Mouse (Mus musculus): ENCODE data around the gene Acsl1. TPM values are rescaled to one million over a fixed set of nuclear protein-coding genes. Genes with fewer than 3 reads are reported as not detected.

The Acsl1 gene
- polyA plus RNA-seq, 1 experiment from 2014 or later, result 6.7 TPM

- WGBS, result 59% methylated on average over 12 of the region's 12 CpGs
- Histone ChIP-seq H3K27me3 (ENCODE audit: control insufficient read depth, insufficient read depth, low read length) (no peaks in the 10 kb centered on the region), H3K4me1 (replicated peaks; ENCODE audit: control insufficient read depth, insufficient read depth, low read length) (no peaks in the 10 kb centered on the region), H3K4me3 (ENCODE audit: low read depth, low read length) (no peak overlapping the region), H3K9me3 (ENCODE audit: control insufficient read depth, low read length) (no peaks in the 10 kb centered on the region), H3K27ac (ENCODE audit: low read depth, low read length) (no peak overlapping the region), H3K4me2 (ENCODE audit: low read depth, low read length, severe bottlenecking) (no peak overlapping the region), H3K36me3 (ENCODE audit: control insufficient read depth, insufficient read depth, low read length) (no peaks in the 10 kb centered on the region), H3K9ac (ENCODE audit: low read length) (no peak overlapping the region)
- no peak for DNase-seq (ENCODE audit: low spot score)
- ATAC-seq (replicated peaks; ENCODE audit: low FRiP score), result no peak
Measured at GRCm38 (mm10) chr8:46445964-46446915, 24.6 kb upstream of the Acsl1 start.

GRCm38 (mm10) chr8:46447334-46447733 lies 23.5 kb upstream of the Acsl1 start:
- H3K27me3 ChIP-seq (ENCODE audit: control insufficient read depth, insufficient read depth, low read length), result no peaks in the 10 kb centered on the region
- H3K27ac ChIP-seq (ENCODE audit: low read depth, low read length), result no peak overlapping the region
- H3K4me3 ChIP-seq (ENCODE audit: low read depth, low read length), result no peak overlapping the region
- no peaks in the 10 kb centered on the region for H3K9me3 ChIP-seq (ENCODE audit: control insufficient read depth, low read length)
- no peaks in the 10 kb centered on the region for H3K36me3 ChIP-seq (ENCODE audit: control insufficient read depth, insufficient read depth, low read length)
- no peaks in the 10 kb centered on the region for H3K4me1 ChIP-seq (replicated peaks; ENCODE audit: control insufficient read depth, insufficient read depth, low read length)
- WGBS, result 85% methylated on average over 6 of the region's 6 CpGs
- H3K4me2 ChIP-seq (ENCODE audit: low read depth, low read length, severe bottlenecking), result no peak overlapping the region
- DNase-seq (ENCODE audit: low spot score), result no peak
- ATAC-seq (replicated peaks; ENCODE audit: low FRiP score), result no peak
- H3K9ac ChIP-seq (ENCODE audit: low read length), result no peak overlapping the region

- Histone ChIP-seq H3K9me3 (ENCODE audit: control insufficient read depth, low read length) (no peaks in the 10 kb centered on the region), H3K27me3 (ENCODE audit: control insufficient read depth, insufficient read depth, low read length) (no peaks in the 10 kb centered on the region), H3K36me3 (ENCODE audit: control insufficient read depth, insufficient read depth, low read length) (no peaks in the 10 kb centered on the region), H3K4me1 (replicated peaks; ENCODE audit: control insufficient read depth, insufficient read depth, low read length) (no peaks in the 10 kb centered on the region), H3K9ac (ENCODE audit: low read length) (no peak overlapping the region), H3K4me2 (ENCODE audit: low read depth, low read length, severe bottlenecking) (no peak overlapping the region), H3K4me3 (ENCODE audit: low read depth, low read length) (no peak overlapping the region), H3K27ac (ENCODE audit: low read depth, low read length) (no peak overlapping the region)
- 79% methylated on average over 5 of the region's 5 CpGs for WGBS
- ATAC-seq (replicated peaks; ENCODE audit: low FRiP score) (no peak), DNase-seq (ENCODE audit: low spot score) (no peak)
Measured at GRCm38 (mm10) chr8:46448606-46449005, 22.2 kb upstream of the Acsl1 start.

GRCm38 (mm10) chr8:46449063-46449462 lies 21.8 kb upstream of the Acsl1 start:
- no peaks in the 10 kb centered on the region for H3K36me3 ChIP-seq (ENCODE audit: control insufficient read depth, insufficient read depth, low read length)
- H3K4me1 ChIP-seq (replicated peaks; ENCODE audit: control insufficient read depth, insufficient read depth, low read length), result no peaks in the 10 kb centered on the region
- no peak overlapping the region for H3K4me2 ChIP-seq (ENCODE audit: low read depth, low read length, severe bottlenecking)
- H3K27me3 ChIP-seq (ENCODE audit: control insufficient read depth, insufficient read depth, low read length), result no peaks in the 10 kb centered on the region
- H3K9me3 ChIP-seq (ENCODE audit: control insufficient read depth, low read length), result no peaks in the 10 kb centered on the region
- no peak overlapping the region for H3K4me3 ChIP-seq (ENCODE audit: low read depth, low read length)
- no peak overlapping the region for H3K27ac ChIP-seq (ENCODE audit: low read depth, low read length)
- DNase-seq (ENCODE audit: low spot score) (no peak), ATAC-seq (replicated peaks; ENCODE audit: low FRiP score) (no peak)
- WGBS, result 81% methylated on average over 4 of the region's 4 CpGs
- H3K9ac ChIP-seq (ENCODE audit: low read length), result no peak overlapping the region

- Histone ChIP-seq H3K4me1 (replicated peaks; ENCODE audit: control insufficient read depth, insufficient read depth, low read length) (no peaks in the 10 kb centered on the region), H3K4me3 (ENCODE audit: low read depth, low read length) (no peak overlapping the region), H3K36me3 (ENCODE audit: control insufficient read depth, insufficient read depth, low read length) (no peaks in the 10 kb centered on the region), H3K27ac (ENCODE audit: low read depth, low read length) (no peak overlapping the region), H3K9me3 (ENCODE audit: control insufficient read depth, low read length) (peaks cover 4% of the 10 kb centered on the region; the same call in 1 of the 2 replicates), H3K9ac (ENCODE audit: low read length) (no peak overlapping the region), H3K27me3 (ENCODE audit: control insufficient read depth, insufficient read depth, low read length) (no peaks in the 10 kb centered on the region), H3K4me2 (ENCODE audit: low read depth, low read length, severe bottlenecking) (no peak overlapping the region)
- no peak for DNase-seq (ENCODE audit: low spot score)
- WGBS, result 79% methylated on average over 8 of the region's 8 CpGs
- no peak for ATAC-seq (replicated peaks; ENCODE audit: low FRiP score)
Measured at GRCm38 (mm10) chr8:46449723-46450251, 21.1 kb upstream of the Acsl1 start.

GRCm38 (mm10) chr8:46458215-46458811 lies 12.5 kb upstream of the Acsl1 start:
- H3K36me3 ChIP-seq (ENCODE audit: control insufficient read depth, insufficient read depth, low read length), result no peaks in the 10 kb centered on the region
- no peaks in the 10 kb centered on the region for H3K4me1 ChIP-seq (replicated peaks; ENCODE audit: control insufficient read depth, insufficient read depth, low read length)
- no peak overlapping the region for H3K9ac ChIP-seq (ENCODE audit: low read length)
- no peak overlapping the region for H3K4me3 ChIP-seq (ENCODE audit: low read depth, low read length)
- 84% methylated on average over 6 of the region's 6 CpGs for WGBS
- no peak overlapping the region for H3K4me2 ChIP-seq (ENCODE audit: low read depth, low read length, severe bottlenecking)
- no peak overlapping the region for H3K27ac ChIP-seq (ENCODE audit: low read depth, low read length)
- H3K9me3 ChIP-seq (ENCODE audit: control insufficient read depth, low read length), result peaks cover 4% of the 10 kb centered on the region; the same call in 1 of the 2 replicates
- ATAC-seq (replicated peaks; ENCODE audit: low FRiP score) (no peak), DNase-seq (ENCODE audit: low spot score) (no peak)
- H3K27me3 ChIP-seq (ENCODE audit: control insufficient read depth, insufficient read depth, low read length), result no peaks in the 10 kb centered on the region

- ATAC-seq (replicated peaks; ENCODE audit: low FRiP score) (no peak), DNase-seq (ENCODE audit: low spot score) (no peak)
- Histone ChIP-seq H3K36me3 (ENCODE audit: control insufficient read depth, insufficient read depth, low read length) (no peaks in the 10 kb centered on the region), H3K4me2 (ENCODE audit: low read depth, low read length, severe bottlenecking) (no peak overlapping the region), H3K4me3 (ENCODE audit: low read depth, low read length) (no peak overlapping the region), H3K4me1 (replicated peaks; ENCODE audit: control insufficient read depth, insufficient read depth, low read length) (no peaks in the 10 kb centered on the region; the same call in 1 of the 2 replicates), H3K27me3 (ENCODE audit: control insufficient read depth, insufficient read depth, low read length) (no peaks in the 10 kb centered on the region; the same call in 1 of the 2 replicates), H3K27ac (ENCODE audit: low read depth, low read length) (no peak overlapping the region), H3K9me3 (ENCODE audit: control insufficient read depth, low read length) (no peaks in the 10 kb centered on the region), H3K9ac (ENCODE audit: low read length) (no peak overlapping the region)
- WGBS, result 93% methylated on average over 2 of the region's 2 CpGs
Measured at GRCm38 (mm10) chr8:46468400-46468799, 2.4 kb upstream of the Acsl1 start.

GRCm38 (mm10) chr8:46469071-46469769 lies 1.6 kb upstream of the Acsl1 start:
- Histone ChIP-seq H3K4me1 (replicated peaks; ENCODE audit: control insufficient read depth, insufficient read depth, low read length) (no peaks in the 10 kb centered on the region; the same call in 1 of the 2 replicates), H3K27ac (ENCODE audit: low read depth, low read length) (no peak overlapping the region), H3K4me2 (ENCODE audit: low read depth, low read length, severe bottlenecking) (no peak overlapping the region), H3K4me3 (ENCODE audit: low read depth, low read length) (no peak overlapping the region), H3K9ac (ENCODE audit: low read length) (no peak overlapping the region), H3K9me3 (ENCODE audit: control insufficient read depth, low read length) (no peaks in the 10 kb centered on the region), H3K36me3 (ENCODE audit: control insufficient read depth, insufficient read depth, low read length) (no peaks in the 10 kb centered on the region), H3K27me3 (ENCODE audit: control insufficient read depth, insufficient read depth, low read length) (no peaks in the 10 kb centered on the region; the same call in 1 of the 2 replicates)
- 91% methylated on average over 8 of the region's 8 CpGs for WGBS
- DNase-seq (ENCODE audit: low spot score) (no peak), ATAC-seq (replicated peaks; ENCODE audit: low FRiP score) (no peak)

Data from forebrain, embryonic 11.5 days (tissue).